Mouse (Mus musculus): ENCODE data around the gene Spata20. TPM values are rescaled to one million over a fixed set of nuclear protein-coding genes. Genes with fewer than 3 reads are reported as not detected.

The Spata20 gene
- polyA plus RNA-seq, 1 experiment from 2014 or later = 0.13 TPM

DNA sequence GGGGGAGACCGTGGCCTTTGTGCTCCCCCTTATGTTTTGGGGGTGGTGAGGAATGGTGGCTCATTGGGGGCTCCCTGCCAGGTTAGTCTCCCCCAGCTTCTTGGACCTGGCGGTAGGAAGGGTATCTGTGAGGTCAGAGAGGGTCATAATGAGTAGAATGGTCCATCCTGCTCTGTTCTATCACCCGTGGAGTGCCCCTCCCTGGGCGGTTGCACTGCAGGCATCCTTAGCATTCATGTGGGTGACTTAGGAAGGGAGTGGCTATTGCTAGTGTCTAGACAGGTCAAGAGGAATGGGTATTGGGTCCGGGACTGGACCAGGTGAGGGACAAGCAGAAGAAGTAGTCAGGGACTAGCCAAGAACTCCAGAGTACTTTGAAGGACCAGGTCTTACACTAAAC is 756 bp downstream of the Spata20 start:
- no peaks in the 10 kb centered on the region for H3K36me3 ChIP-seq (ENCODE audit: control insufficient read depth, insufficient read depth, low read length)
- WGBS = 72% methylated on average over 5 of the region's 5 CpGs
- no peaks in the 10 kb centered on the region for H3K9me3 ChIP-seq (ENCODE audit: control insufficient read depth, low read length)
- ATAC-seq = 0 out of 2 replicates have a peak, but pooled peaks have one; percentile 15
- no peak overlapping the region for H3K4me2 ChIP-seq (ENCODE audit: low read depth, low read length)
- H3K9ac ChIP-seq (ENCODE audit: low read depth, low read length) = no peak overlapping the region
- H3K27ac ChIP-seq (ENCODE audit: low read length) = no peak overlapping the region
- no peaks in the 10 kb centered on the region for H3K4me1 ChIP-seq (ENCODE audit: control insufficient read depth, insufficient read depth, low read length)
- peaks cover 7% of the 10 kb centered on the region; the same call in 1 of the 2 replicates for H3K27me3 ChIP-seq (replicated peaks; ENCODE audit: control insufficient read depth, insufficient read depth, low read length)
- no peak overlapping the region for H3K4me3 ChIP-seq (ENCODE audit: low read length)

DNA sequence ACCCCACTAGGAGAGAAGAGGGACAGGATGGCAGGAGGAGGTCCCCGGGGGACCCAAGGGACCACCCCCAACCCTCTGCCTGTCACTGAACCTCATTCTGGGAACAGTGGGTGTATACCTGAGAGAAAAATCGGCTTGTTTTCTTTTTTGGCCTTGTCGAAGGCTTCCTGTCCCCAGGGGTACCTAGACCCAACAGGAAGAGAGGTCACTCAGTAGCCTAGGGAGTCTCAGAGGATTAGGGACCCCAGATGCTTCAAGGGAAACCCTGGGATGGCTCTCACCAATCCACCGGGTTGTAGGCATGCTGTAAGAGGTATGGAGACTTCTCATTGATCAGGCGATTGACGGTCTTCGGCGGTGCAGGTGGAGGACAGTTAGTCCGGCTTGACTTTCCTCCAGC is 1.3 kb downstream of the Spata20 start:
- no peak for ATAC-seq
- Histone ChIP-seq H3K9ac (ENCODE audit: low read depth, low read length) (no peak overlapping the region), H3K4me1 (ENCODE audit: control insufficient read depth, insufficient read depth, low read length) (no peaks in the 10 kb centered on the region), H3K27me3 (replicated peaks; ENCODE audit: control insufficient read depth, insufficient read depth, low read length) (peaks cover 7% of the 10 kb centered on the region; the same call in 1 of the 2 replicates), H3K9me3 (ENCODE audit: control insufficient read depth, low read length) (no peaks in the 10 kb centered on the region), H3K4me2 (ENCODE audit: low read depth, low read length) (no peak overlapping the region), H3K27ac (ENCODE audit: low read length) (no peak overlapping the region), H3K4me3 (ENCODE audit: low read length) (no peak overlapping the region), H3K36me3 (ENCODE audit: control insufficient read depth, insufficient read depth, low read length) (no peaks in the 10 kb centered on the region)
- 83% methylated on average over 9 of the region's 9 CpGs for WGBS

GRCm38 (mm10) chr11:94483921-94484320 is 2.1 kb downstream of the Spata20 start:
- no peaks in the 10 kb centered on the region for H3K9me3 ChIP-seq (ENCODE audit: control insufficient read depth, low read length)
- no peak overlapping the region for H3K9ac ChIP-seq (ENCODE audit: low read depth, low read length)
- no peak overlapping the region for H3K27ac ChIP-seq (ENCODE audit: low read length)
- peaks cover 7% of the 10 kb centered on the region; the same call in 1 of the 2 replicates for H3K27me3 ChIP-seq (replicated peaks; ENCODE audit: control insufficient read depth, insufficient read depth, low read length)
- no peak overlapping the region for H3K4me2 ChIP-seq (ENCODE audit: low read depth, low read length)
- 79% methylated on average over 14 of the region's 14 CpGs for WGBS
- no peak overlapping the region for H3K4me3 ChIP-seq (ENCODE audit: low read length)
- no peaks in the 10 kb centered on the region for H3K4me1 ChIP-seq (ENCODE audit: control insufficient read depth, insufficient read depth, low read length)
- no peak for ATAC-seq
- H3K36me3 ChIP-seq (ENCODE audit: control insufficient read depth, insufficient read depth, low read length) = no peaks in the 10 kb centered on the region

DNA sequence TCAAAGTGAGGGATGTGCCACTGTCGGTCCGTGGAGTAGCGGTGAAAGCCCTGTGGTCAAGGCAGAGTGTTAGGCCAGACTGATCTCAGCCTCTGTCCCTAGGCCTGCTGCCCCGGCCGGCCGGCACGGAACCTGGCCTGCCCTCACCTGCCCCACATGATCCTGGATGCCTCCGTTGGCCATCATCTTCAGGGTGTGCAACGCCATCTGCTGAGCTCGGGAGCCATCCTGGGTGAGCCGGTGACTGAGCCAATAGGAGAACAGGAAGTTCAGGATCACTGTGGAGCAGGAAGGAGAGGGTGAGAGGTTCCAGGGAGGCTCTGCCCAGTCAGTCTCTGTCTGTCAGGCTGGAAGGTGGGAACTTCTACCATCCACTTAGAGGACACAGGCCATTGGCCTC is 2.5 kb downstream of the Spata20 start:
- no peaks in the 10 kb centered on the region for H3K9me3 ChIP-seq (ENCODE audit: control insufficient read depth, low read length)

DNA sequence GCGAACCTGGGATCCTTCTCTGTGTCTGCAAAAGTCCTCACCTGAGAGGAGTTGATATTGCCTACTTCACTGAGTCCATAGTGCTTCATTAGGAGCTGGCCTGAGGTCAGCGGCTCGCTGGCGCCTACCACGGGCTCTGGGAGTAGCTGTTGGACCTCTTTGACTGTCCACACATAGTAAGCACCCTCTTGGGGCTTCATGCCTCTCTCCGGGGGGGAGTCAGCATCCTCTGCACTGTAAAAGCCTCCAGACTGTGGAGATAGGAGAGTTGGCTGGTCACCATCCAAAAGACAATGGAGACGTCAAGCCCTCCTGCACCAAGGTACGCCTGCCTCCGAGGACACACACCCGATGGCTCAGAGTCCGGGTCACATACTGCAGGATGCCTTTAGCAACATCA is 3.2 kb downstream of the Spata20 start:
- H3K36me3 ChIP-seq (ENCODE audit: control insufficient read depth, insufficient read depth, low read length) = no peaks in the 10 kb centered on the region

More for the DNA sequence above, 2.5 kb downstream of the Spata20 start:
- WGBS = 79% methylated on average over 11 of the region's 11 CpGs
- Histone ChIP-seq H3K27me3 (replicated peaks; ENCODE audit: control insufficient read depth, insufficient read depth, low read length) (peaks cover 7% of the 10 kb centered on the region; the same call in 1 of the 2 replicates), H3K4me3 (ENCODE audit: low read length) (no peak overlapping the region), H3K36me3 (ENCODE audit: control insufficient read depth, insufficient read depth, low read length) (no peaks in the 10 kb centered on the region), H3K27ac (ENCODE audit: low read length) (no peak overlapping the region), H3K9ac (ENCODE audit: low read depth, low read length) (no peak overlapping the region), H3K4me1 (ENCODE audit: control insufficient read depth, insufficient read depth, low read length) (no peaks in the 10 kb centered on the region), H3K4me2 (ENCODE audit: low read depth, low read length) (no peak overlapping the region)
- no peak for ATAC-seq

GRCm38 (mm10) chr11:94481963-94482362 is 4.0 kb downstream of the Spata20 start:
- H3K9ac ChIP-seq (ENCODE audit: low read depth, low read length) = no peak overlapping the region
- WGBS = 93% methylated on average over 7 of the region's 7 CpGs
- H3K27me3 ChIP-seq (replicated peaks; ENCODE audit: control insufficient read depth, insufficient read depth, low read length) = peaks cover 11% of the 10 kb centered on the region
- H3K4me3 ChIP-seq (ENCODE audit: low read length) = no peak overlapping the region
- ATAC-seq = no peak
- no peaks in the 10 kb centered on the region for H3K9me3 ChIP-seq (ENCODE audit: control insufficient read depth, low read length)
- no peak overlapping the region for H3K4me2 ChIP-seq (ENCODE audit: low read depth, low read length)
- H3K4me1 ChIP-seq (ENCODE audit: control insufficient read depth, insufficient read depth, low read length) = no peaks in the 10 kb centered on the region
- H3K36me3 ChIP-seq (ENCODE audit: control insufficient read depth, insufficient read depth, low read length) = no peaks in the 10 kb centered on the region
- H3K27ac ChIP-seq (ENCODE audit: low read length) = no peak overlapping the region

More for the DNA sequence above, 3.2 kb downstream of the Spata20 start:
- Histone ChIP-seq H3K27ac (ENCODE audit: low read length) (no peak overlapping the region), H3K4me3 (ENCODE audit: low read length) (no peak overlapping the region), H3K9ac (ENCODE audit: low read depth, low read length) (no peak overlapping the region), H3K9me3 (ENCODE audit: control insufficient read depth, low read length) (no peaks in the 10 kb centered on the region), H3K27me3 (replicated peaks; ENCODE audit: control insufficient read depth, insufficient read depth, low read length) (peaks cover 9% of the 10 kb centered on the region), H3K4me2 (ENCODE audit: low read depth, low read length) (no peak overlapping the region), H3K4me1 (ENCODE audit: control insufficient read depth, insufficient read depth, low read length) (no peaks in the 10 kb centered on the region)
- no peak for ATAC-seq
- 92% methylated on average over 11 of the region's 11 CpGs for WGBS

GRCm38 (mm10) chr11:94480382-94480781 is 5.6 kb downstream of the Spata20 start:
- H3K4me1 ChIP-seq (ENCODE audit: control insufficient read depth, insufficient read depth, low read length) = no peaks in the 10 kb centered on the region
- H3K9ac ChIP-seq (ENCODE audit: low read depth, low read length) = no peak overlapping the region
- no peak overlapping the region for H3K4me2 ChIP-seq (ENCODE audit: low read depth, low read length)
- no peak overlapping the region for H3K27ac ChIP-seq (ENCODE audit: low read length)
- H3K36me3 ChIP-seq (ENCODE audit: control insufficient read depth, insufficient read depth, low read length) = no peaks in the 10 kb centered on the region
- ATAC-seq = no peak
- H3K9me3 ChIP-seq (ENCODE audit: control insufficient read depth, low read length) = no peaks in the 10 kb centered on the region
- 82% methylated on average over 9 of the region's 9 CpGs for WGBS
- no peak overlapping the region for H3K4me3 ChIP-seq (ENCODE audit: low read length)
- peaks cover 16% of the 10 kb centered on the region for H3K27me3 ChIP-seq (replicated peaks; ENCODE audit: control insufficient read depth, insufficient read depth, low read length)

DNA sequence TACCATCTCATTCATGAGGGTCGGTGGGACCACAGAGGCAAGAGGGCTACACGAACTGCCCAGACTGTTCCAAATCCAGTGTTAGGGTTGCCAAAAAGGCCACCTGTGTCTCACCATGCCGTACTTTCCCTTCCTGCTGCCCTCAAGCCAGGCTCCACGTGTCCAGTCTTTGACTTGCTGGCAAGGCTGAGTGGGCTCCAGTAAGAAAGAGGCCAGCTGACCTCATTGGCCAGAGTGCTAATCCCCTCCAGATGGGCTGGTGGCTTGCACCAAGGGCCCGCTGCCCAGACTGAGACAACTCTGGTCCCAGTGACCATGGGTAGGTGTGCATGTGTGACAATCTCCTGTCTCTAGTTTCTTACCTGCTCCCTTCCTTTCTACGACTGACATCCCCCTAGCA is 8.3 kb downstream of the Spata20 start:
- Histone ChIP-seq H3K4me1 (ENCODE audit: control insufficient read depth, insufficient read depth, low read length) (peaks cover 12% of the 10 kb centered on the region; the same call in 1 of the 2 replicates), H3K27me3 (replicated peaks; ENCODE audit: control insufficient read depth, insufficient read depth, low read length) (peaks cover 25% of the 10 kb centered on the region), H3K27ac (ENCODE audit: low read length) (no peak overlapping the region), H3K36me3 (ENCODE audit: control insufficient read depth, insufficient read depth, low read length) (no peaks in the 10 kb centered on the region), H3K9me3 (ENCODE audit: control insufficient read depth, low read length) (no peaks in the 10 kb centered on the region), H3K9ac (ENCODE audit: low read depth, low read length) (no peak overlapping the region), H3K4me3 (ENCODE audit: low read length) (no peak overlapping the region), H3K4me2 (ENCODE audit: low read depth, low read length) (no peak overlapping the region)
- ATAC-seq = no peak
- WGBS = 77% methylated on average over 6 of the region's 6 CpGs

- no peaks in the 10 kb centered on the region for H3K9me3 ChIP-seq (ENCODE audit: control insufficient read depth, low read length)
- H3K4me2 ChIP-seq (ENCODE audit: low read depth, low read length) = no peak overlapping the region
- H3K4me3 ChIP-seq (ENCODE audit: low read length) = no peak overlapping the region
- no peak for ATAC-seq
- H3K9ac ChIP-seq (ENCODE audit: low read depth, low read length) = no peak overlapping the region
- no peak overlapping the region for H3K27ac ChIP-seq (ENCODE audit: low read length)
- peaks cover 22% of the 10 kb centered on the region for H3K4me1 ChIP-seq (ENCODE audit: control insufficient read depth, insufficient read depth, low read length)
- peaks cover 35% of the 10 kb centered on the region for H3K27me3 ChIP-seq (replicated peaks; ENCODE audit: control insufficient read depth, insufficient read depth, low read length)
- no peaks in the 10 kb centered on the region for H3K36me3 ChIP-seq (ENCODE audit: control insufficient read depth, insufficient read depth, low read length)
- WGBS = 26% methylated on average over 11 of the region's 11 CpGs
These were observed 10.3 kb downstream of the Spata20 start for GRCm38 (mm10) chr11:94475722-94476121.

GRCm38 (mm10) chr11:94474544-94474910 is 11.5 kb downstream of the Spata20 start:
- Histone ChIP-seq H3K4me3 (ENCODE audit: low read length) (peak overlapping the region; percentile 73), H3K9ac (ENCODE audit: low read depth, low read length) (peak overlapping the region; percentile 84; the same call in 1 of the 2 replicates)
- no peak for ATAC-seq

More at GRCm38 (mm10) chr11:94474544-94474910, 11.5 kb downstream of the Spata20 start:
- Histone ChIP-seq H3K36me3 (ENCODE audit: control insufficient read depth, insufficient read depth, low read length) (no peaks in the 10 kb centered on the region), H3K27me3 (replicated peaks; ENCODE audit: control insufficient read depth, insufficient read depth, low read length) (peaks cover 35% of the 10 kb centered on the region), H3K4me1 (ENCODE audit: control insufficient read depth, insufficient read depth, low read length) (peaks cover 30% of the 10 kb centered on the region), H3K4me2 (ENCODE audit: low read depth, low read length) (peak overlapping the region; percentile 97), H3K9me3 (ENCODE audit: control insufficient read depth, low read length) (no peaks in the 10 kb centered on the region), H3K27ac (ENCODE audit: low read length) (no peak overlapping the region; the same call in 1 of the 2 replicates)
- WGBS = 2% methylated on average over 11 of the region's 11 CpGs
